ENCODE assay signal across 25 mouse cellular contexts in the genomic region with DNA sequence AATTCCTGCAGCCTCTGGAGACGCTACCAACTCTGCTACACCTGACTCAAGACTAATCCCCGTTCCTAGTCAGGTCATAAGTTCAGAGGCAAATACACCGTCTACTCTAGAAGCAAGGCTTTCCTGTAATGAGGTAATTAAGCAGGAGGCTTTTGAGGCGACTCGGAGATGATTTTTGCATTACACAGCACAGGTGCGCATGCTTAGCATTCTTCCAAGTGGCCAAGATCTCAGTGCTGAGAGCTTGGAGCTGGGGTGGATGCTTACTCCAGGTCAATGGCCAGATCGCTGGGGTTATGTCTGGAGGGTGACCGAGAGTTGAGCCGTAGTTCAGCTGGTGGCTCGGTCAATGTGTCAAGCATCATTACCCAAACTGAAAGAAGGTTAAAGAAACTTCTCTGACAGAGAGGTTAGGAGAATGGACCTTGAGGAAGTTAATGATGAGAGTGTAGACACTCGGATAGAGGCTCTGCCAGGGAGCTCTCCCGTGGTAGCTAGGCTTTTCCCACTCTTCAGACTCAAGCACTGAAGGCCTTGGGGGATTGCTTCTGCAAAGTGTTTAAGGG.
A peak's percentile ranks its signal among the peaks of the same experiment; 100 is the strongest.
DNase-seq lines count a peak whose midpoint lies in the region; ATAC-seq and TF ChIP-seq lines count a peak whose summit lies in the region.
"Had no signal": no experiment of that assay in that cellular context is flagged by ENCODE, and none has a peak within 500 bp of the region (broad histone marks: within the 10 kb centered on the region; RNA-seq: fewer than 3 reads in every experiment).

No protein-coding gene starts in this region.

- H3K9ac ChIP-seq in kidney, embryonic 14.5 days (ENCODE audit: low read depth, low read length): no peak overlapping the region
- no peak overlapping the region for H3K9ac ChIP-seq in midbrain, embryonic 12.5 days (replicated peaks)
- no peak overlapping the region for H3K9ac ChIP-seq in midbrain, embryonic 15.5 days
- H3K9ac ChIP-seq in embryonic facial prominence, embryonic 14.5 days (ENCODE audit: low read depth, low read length): no peak overlapping the region
- H3K9ac ChIP-seq: forebrain, embryonic 13.5 days; heart, embryonic 15.5 days; hindbrain, embryonic 15.5 days; lung, embryonic 15.5 days; neural tube, embryonic 13.5 days had no signal

- peaks cover 5% of the 10 kb centered on the region; the same call in 1 of the 2 replicates for H3K4me1 ChIP-seq in kidney, embryonic 14.5 days (ENCODE audit: control insufficient read depth, insufficient read depth, low read length)
- H3K4me1 ChIP-seq in kidney, adult 2 months (ENCODE audit: control insufficient read depth, insufficient read depth, low read length): no peaks in the 10 kb centered on the region
- H3K4me1 ChIP-seq in midbrain, embryonic 12.5 days: peaks cover 64% of the 10 kb centered on the region
- H3K4me1 ChIP-seq in midbrain, embryonic 15.5 days: peaks cover 45% of the 10 kb centered on the region
- no peaks in the 10 kb centered on the region for H3K4me1 ChIP-seq in embryonic facial prominence, embryonic 14.5 days (ENCODE audit: control insufficient read depth, insufficient read depth, low read length)

- H3K4me2 ChIP-seq in kidney, embryonic 14.5 days (replicated peaks; ENCODE audit: low read depth, low read length): no peak overlapping the region
- no peak overlapping the region for H3K4me2 ChIP-seq in midbrain, embryonic 12.5 days (replicated peaks)
- no peak overlapping the region for H3K4me2 ChIP-seq in midbrain, embryonic 15.5 days
- H3K4me2 ChIP-seq in embryonic facial prominence, embryonic 14.5 days (ENCODE audit: low read depth, low read length): no peak overlapping the region
- H3K4me2 ChIP-seq: forebrain, embryonic 13.5 days; heart, embryonic 15.5 days; hindbrain, embryonic 15.5 days; liver, embryonic 11.5 days; lung, embryonic 15.5 days; neural tube, embryonic 13.5 days had no signal

- TF ChIP-seq POLR2A in kidney, adult 2 months (IDR thresholded peaks at IDR 0.05; ENCODE audit: low read depth, low read length): no peak

- H3K9me3 ChIP-seq in kidney, embryonic 14.5 days (ENCODE audit: control insufficient read depth, low read length): no peaks in the 10 kb centered on the region
- H3K9me3 ChIP-seq in midbrain, embryonic 12.5 days: no peaks in the 10 kb centered on the region
- H3K9me3 ChIP-seq in midbrain, embryonic 15.5 days: no peaks in the 10 kb centered on the region
- H3K9me3 ChIP-seq in embryonic facial prominence, embryonic 14.5 days (ENCODE audit: control insufficient read depth, low read length): no peaks in the 10 kb centered on the region
- H3K9me3 ChIP-seq: forebrain, embryonic 13.5 days; heart, embryonic 10.5 days; heart, embryonic 15.5 days; hindbrain, embryonic 15.5 days; lung, embryonic 15.5 days; neural tube, embryonic 13.5 days had no signal

- TF ChIP-seq CTCF in kidney, adult 2 months (conservative IDR thresholded peaks at IDR 0.05; ENCODE audit: insufficient read depth, insufficient read length, low read depth, low read length): no peak

- peak; percentile 32; the same call in 1 of the 2 replicates for ATAC-seq in kidney, embryonic 14.5 days (ENCODE audit: low FRiP score, low TSS enrichment)
- ATAC-seq in midbrain, embryonic 12.5 days (ENCODE audit: low FRiP score, low read depth): no peak
- ATAC-seq in midbrain, embryonic 15.5 days (replicated peaks): no peak
- ATAC-seq in embryonic facial prominence, embryonic 14.5 days (ENCODE audit: low read depth): 0 out of 2 replicates have a peak, but pooled peaks have one; percentile 10
- ATAC-seq: forebrain, embryonic 13.5 days; inflammation-experienced regulatory T-cells, adult 6 months; Patski had no signal

- no peak overlapping the region for H3K4me3 ChIP-seq in kidney, embryonic 14.5 days (ENCODE audit: low read length)
- H3K4me3 ChIP-seq in kidney, adult 2 months (ENCODE audit: insufficient read depth, low read depth, low read length): no peak overlapping the region
- no peak overlapping the region for H3K4me3 ChIP-seq in midbrain, embryonic 12.5 days
- no peak overlapping the region for H3K4me3 ChIP-seq in midbrain, embryonic 15.5 days
- no peak overlapping the region for H3K4me3 ChIP-seq in embryonic facial prominence, embryonic 14.5 days (ENCODE audit: low read depth, low read length)
- H3K4me3 ChIP-seq: forebrain, embryonic 13.5 days; heart, embryonic 10.5 days; heart, embryonic 15.5 days; hindbrain, embryonic 15.5 days; lung, embryonic 15.5 days; neural tube, embryonic 13.5 days had no signal

- no peaks in the 10 kb centered on the region for H3K27me3 ChIP-seq in kidney, embryonic 14.5 days (ENCODE audit: control insufficient read depth, insufficient read depth, low read length)
- H3K27me3 ChIP-seq in kidney, adult 2 months (replicated peaks; ENCODE audit: control insufficient read depth, insufficient read depth, low read length): no peaks in the 10 kb centered on the region
- peaks cover 13% of the 10 kb centered on the region for H3K27me3 ChIP-seq in midbrain, embryonic 12.5 days
- no peaks in the 10 kb centered on the region for H3K27me3 ChIP-seq in midbrain, embryonic 15.5 days (replicated peaks)
- H3K27me3 ChIP-seq in embryonic facial prominence, embryonic 14.5 days (replicated peaks; ENCODE audit: control insufficient read depth, insufficient read depth, low read length): 0 out of 2 replicates have a peak, but pooled peaks cover 4% of the 10 kb centered on the region
- H3K27me3 ChIP-seq: heart, embryonic 15.5 days; hindbrain, embryonic 15.5 days; lung, embryonic 15.5 days; neural tube, embryonic 13.5 days; Patski had no signal

- H3K36me3 ChIP-seq in kidney, embryonic 14.5 days (ENCODE audit: control insufficient read depth, insufficient read depth, low read length): no peaks in the 10 kb centered on the region
- H3K36me3 ChIP-seq in kidney, adult 2 months (ENCODE audit: control insufficient read depth, insufficient read depth, low read length): no peaks in the 10 kb centered on the region
- no peaks in the 10 kb centered on the region for H3K36me3 ChIP-seq in midbrain, embryonic 12.5 days
- H3K36me3 ChIP-seq in midbrain, embryonic 15.5 days (replicated peaks): no peaks in the 10 kb centered on the region
- H3K36me3 ChIP-seq in embryonic facial prominence, embryonic 14.5 days (ENCODE audit: control insufficient read depth, insufficient read depth, low read length): no peaks in the 10 kb centered on the region
- H3K36me3 ChIP-seq: G1E; heart, embryonic 10.5 days; heart, embryonic 15.5 days; hindbrain, embryonic 15.5 days; lung, embryonic 15.5 days; neural tube, embryonic 13.5 days had no signal

- no peak overlapping the region for H3K27ac ChIP-seq in kidney, embryonic 14.5 days (ENCODE audit: low read depth, low read length)
- no peak overlapping the region for H3K27ac ChIP-seq in kidney, adult 2 months (ENCODE audit: insufficient read depth, low read depth, low read length)
- peak overlapping the region; percentile 3 for H3K27ac ChIP-seq in midbrain, embryonic 12.5 days (replicated peaks)
- H3K27ac ChIP-seq in midbrain, embryonic 15.5 days: no peak overlapping the region
- H3K27ac ChIP-seq in embryonic facial prominence, embryonic 14.5 days (replicated peaks; ENCODE audit: low read depth, low read length): no peak overlapping the region
- H3K27ac ChIP-seq: forebrain, embryonic 13.5 days; heart, embryonic 10.5 days; heart, embryonic 15.5 days; hindbrain, embryonic 15.5 days; lung, embryonic 15.5 days; neural tube, embryonic 13.5 days had no signal

- WGBS in kidney, embryonic 14.5 days: 44% methylated on average over 12 of the region's 12 CpGs
- 36% methylated on average over 12 of the region's 12 CpGs for WGBS in kidney, adult 2 months
- 50% methylated on average over 12 of the region's 12 CpGs for WGBS in midbrain, embryonic 12.5 days
- 43% methylated on average over 12 of the region's 12 CpGs for WGBS in midbrain, embryonic 15.5 days
- WGBS in embryonic facial prominence, embryonic 14.5 days: 56% methylated on average over 12 of the region's 12 CpGs

- peak; percentile 59 for DNase-seq in embryo, embryonic 10.5 days (ENCODE audit: low spot score)
- DNase-seq in embryo, embryonic 9.5 days (ENCODE audit: extremely low spot score): no peak
- DNase-seq in kidney, adult 2 months: no peak
- no peak for DNase-seq in embryonic facial prominence, embryonic 14.5 days (ENCODE audit: low spot score)
- DNase-seq: adrenal gland, postnatal 25 days; cerebellum, adult 11-12 months; cerebellum, postnatal 10 days; gastrocnemius, postnatal 14 days; kidney, adult 11 months; kidney, postnatal 14 days; right cerebral cortex, postnatal 14 days; thymus, postnatal 4 days had no signal

Comparison
In these comparisons a context has a peak if more than half of its experiments do, and no peak if none do; other contexts are left out.
1. ATAC-seq: peak in kidney, embryonic 14.5 days (single experiment) and embryonic facial prominence, embryonic 14.5 days (single experiment); none in midbrain, embryonic 12.5 days (single experiment) and midbrain, embryonic 15.5 days (single experiment).